ENCODE assay signal across 13 mouse cellular contexts in the genomic region with DNA sequence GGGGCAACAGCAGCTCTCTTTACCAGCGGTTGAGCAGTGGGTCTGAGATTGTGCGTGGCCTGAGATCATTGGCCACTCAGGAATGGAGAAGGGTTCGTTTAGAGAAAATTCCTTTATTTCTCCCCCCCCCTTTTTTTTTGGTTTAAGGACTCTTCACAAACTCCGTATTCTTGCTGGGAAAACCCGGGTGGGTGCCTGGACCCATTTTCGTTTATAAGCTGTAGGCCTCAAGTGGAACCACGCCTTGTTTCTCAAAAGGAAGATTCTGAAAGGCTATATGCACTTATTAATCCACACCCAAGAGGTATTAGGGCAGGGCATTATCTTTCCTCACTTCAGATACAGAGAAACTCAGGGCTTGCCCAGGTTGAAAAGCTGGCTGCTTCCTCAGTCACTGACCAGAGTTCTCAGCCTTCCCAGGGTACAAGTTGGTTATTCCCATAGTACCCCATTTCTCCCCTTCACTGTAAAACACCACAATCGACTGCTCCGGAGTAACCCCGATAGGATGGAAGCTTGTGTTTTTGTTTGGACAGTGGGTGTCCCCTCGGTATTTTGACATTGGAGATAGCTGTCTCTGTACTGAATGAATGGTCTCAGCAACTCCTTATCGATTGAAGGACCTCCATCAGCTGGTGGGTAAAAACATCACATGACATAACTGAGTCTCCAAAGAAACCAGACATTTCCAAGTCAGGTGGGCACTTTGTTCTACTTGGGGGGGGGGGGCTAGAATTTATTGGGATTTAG. TPM values are rescaled to one million over a fixed set of nuclear protein-coding genes. Genes with fewer than 3 reads are reported as not detected.
DNase-seq lines count a peak whose midpoint lies in the region; ATAC-seq lines count a peak whose summit lies in the region.
"Had no signal": no experiment of that assay in that cellular context is flagged by ENCODE, and none has a peak within 500 bp of the region (broad histone marks: within the 10 kb centered on the region; RNA-seq: fewer than 3 reads in every experiment).

No protein-coding gene starts in this region.

- peaks cover 100% of the 10 kb centered on the region for H3K27me3 ChIP-seq in forebrain, embryonic 13.5 days
- H3K27me3 ChIP-seq in forebrain, embryonic 16.5 days (replicated peaks; ENCODE audit: control insufficient read depth, insufficient read depth, low read length), result peaks cover 81% of the 10 kb centered on the region
- peaks cover 100% of the 10 kb centered on the region for H3K27me3 ChIP-seq in hindbrain, embryonic 12.5 days
- H3K27me3 ChIP-seq in hindbrain, embryonic 13.5 days, result peaks cover 98% of the 10 kb centered on the region
- H3K27me3 ChIP-seq in stomach, embryonic 15.5 days (replicated peaks), result peaks cover 91% of the 10 kb centered on the region

- H3K4me3 ChIP-seq in forebrain, embryonic 13.5 days, result 0 out of 2 replicates have a peak overlapping the region, but pooled peaks have one; percentile 6
- no peak overlapping the region for H3K4me3 ChIP-seq in forebrain, embryonic 16.5 days (replicated peaks; ENCODE audit: low read length)
- H3K4me3 ChIP-seq in hindbrain, embryonic 12.5 days, result 0 out of 2 replicates have a peak overlapping the region, but pooled peaks have one; percentile 1
- no peak overlapping the region for H3K4me3 ChIP-seq in hindbrain, embryonic 13.5 days
- H3K4me3 ChIP-seq in stomach, embryonic 15.5 days (replicated peaks), result peak overlapping the region; percentile 41
- H3K4me3 ChIP-seq: hindbrain, embryonic 15.5 days; layer of hippocampus, adult 2 months had no signal

- no peaks in the 10 kb centered on the region for H3K36me3 ChIP-seq in forebrain, embryonic 13.5 days (ENCODE audit: poor library complexity, severe bottlenecking)
- H3K36me3 ChIP-seq in forebrain, embryonic 16.5 days (ENCODE audit: control insufficient read depth, insufficient read depth), result no peaks in the 10 kb centered on the region
- no peaks in the 10 kb centered on the region for H3K36me3 ChIP-seq in hindbrain, embryonic 12.5 days
- H3K36me3 ChIP-seq in hindbrain, embryonic 13.5 days, result no peaks in the 10 kb centered on the region
- H3K36me3 ChIP-seq in stomach, embryonic 15.5 days, result no peaks in the 10 kb centered on the region
- H3K36me3 ChIP-seq: hindbrain, embryonic 15.5 days had no signal

- H3K27ac ChIP-seq in forebrain, embryonic 13.5 days, result no peak overlapping the region
- H3K27ac ChIP-seq in forebrain, embryonic 16.5 days (ENCODE audit: low read length), result no peak overlapping the region
- H3K27ac ChIP-seq in hindbrain, embryonic 12.5 days, result no peak overlapping the region
- H3K27ac ChIP-seq in hindbrain, embryonic 13.5 days, result no peak overlapping the region
- no peak overlapping the region for H3K27ac ChIP-seq in stomach, embryonic 15.5 days
- H3K27ac ChIP-seq: hindbrain, embryonic 15.5 days; layer of hippocampus, adult 2 months had no signal

- no peak overlapping the region for H3K9ac ChIP-seq in forebrain, embryonic 13.5 days
- H3K9ac ChIP-seq in forebrain, embryonic 16.5 days (replicated peaks; ENCODE audit: low read depth, low read length), result no peak overlapping the region
- H3K9ac ChIP-seq in hindbrain, embryonic 12.5 days, result no peak overlapping the region
- H3K9ac ChIP-seq in hindbrain, embryonic 13.5 days, result no peak overlapping the region
- H3K9ac ChIP-seq in stomach, embryonic 15.5 days, result no peak overlapping the region
- H3K9ac ChIP-seq: hindbrain, embryonic 15.5 days had no signal

- peak overlapping the region; percentile 33; the same call in 1 of the 2 replicates for H3K4me2 ChIP-seq in forebrain, embryonic 13.5 days
- no peak overlapping the region for H3K4me2 ChIP-seq in forebrain, embryonic 16.5 days (ENCODE audit: low read length)
- no peak overlapping the region for H3K4me2 ChIP-seq in hindbrain, embryonic 12.5 days (replicated peaks)
- H3K4me2 ChIP-seq in hindbrain, embryonic 13.5 days, result no peak overlapping the region
- peak overlapping the region; percentile 33; the same call in 1 of the 2 replicates for H3K4me2 ChIP-seq in stomach, embryonic 15.5 days
- H3K4me2 ChIP-seq: hindbrain, embryonic 15.5 days had no signal

- DNase-seq in retina, embryonic 14.5 days (ENCODE audit: low spot score), result peak; percentile 27
- DNase-seq in retina, postnatal 1 day, result no peak
- DNase-seq in MN1 (ENCODE audit: low spot score), result no peak
- DNase-seq: B cell, adult 2 months; left cerebral cortex, postnatal 4 days; thymus, postnatal 25 days had no signal

- no peak for ATAC-seq in forebrain, embryonic 13.5 days
- no peak for ATAC-seq in forebrain, embryonic 16.5 days
- no peak for ATAC-seq in hindbrain, embryonic 12.5 days (ENCODE audit: low FRiP score)
- ATAC-seq in hindbrain, embryonic 13.5 days (ENCODE audit: low FRiP score), result no peak
- ATAC-seq in stomach, embryonic 15.5 days (ENCODE audit: insufficient read depth, low FRiP score, low read depth), result no peak

- no peaks in the 10 kb centered on the region for H3K9me3 ChIP-seq in forebrain, embryonic 13.5 days (replicated peaks)
- no peaks in the 10 kb centered on the region for H3K9me3 ChIP-seq in forebrain, embryonic 16.5 days (ENCODE audit: control insufficient read depth, low read length)
- H3K9me3 ChIP-seq in hindbrain, embryonic 12.5 days (replicated peaks), result no peaks in the 10 kb centered on the region
- no peaks in the 10 kb centered on the region for H3K9me3 ChIP-seq in hindbrain, embryonic 13.5 days
- no peaks in the 10 kb centered on the region for H3K9me3 ChIP-seq in stomach, embryonic 15.5 days
- H3K9me3 ChIP-seq: hindbrain, embryonic 15.5 days had no signal

- H3K4me1 ChIP-seq in forebrain, embryonic 13.5 days, result peaks cover 21% of the 10 kb centered on the region
- H3K4me1 ChIP-seq in forebrain, embryonic 16.5 days (replicated peaks; ENCODE audit: control insufficient read depth, insufficient read depth, low read length), result peaks cover 20% of the 10 kb centered on the region
- peaks cover 16% of the 10 kb centered on the region; the same call in 1 of the 2 replicates for H3K4me1 ChIP-seq in hindbrain, embryonic 12.5 days
- peaks cover 20% of the 10 kb centered on the region for H3K4me1 ChIP-seq in hindbrain, embryonic 13.5 days (replicated peaks)
- H3K4me1 ChIP-seq in stomach, embryonic 15.5 days, result peaks cover 23% of the 10 kb centered on the region

- 6% methylated on average over 12 of the region's 12 CpGs for WGBS in forebrain, embryonic 13.5 days
- 5% methylated on average over 12 of the region's 12 CpGs for WGBS in forebrain, embryonic 16.5 days
- 5% methylated on average over 12 of the region's 12 CpGs for WGBS in hindbrain, embryonic 12.5 days
- 4% methylated on average over 12 of the region's 12 CpGs for WGBS in hindbrain, embryonic 13.5 days
- WGBS in stomach, embryonic 15.5 days, result 13% methylated on average over 12 of the region's 12 CpGs

RNA-seq across cellular contexts. Expression of a gene that starts 4.9 kb away (rescaled TPM):
- polyA plus RNA-seq in forebrain, embryonic 13.5 days (2015; fragmentation: Nextera tagmentation; extraction: Ambion mirVana), result not detected in 2 replicates
- polyA plus RNA-seq in forebrain, embryonic 16.5 days (2015; fragmentation: Nextera tagmentation; extraction: Ambion mirVana), result 0.14 and 0.16 TPM in 2 replicates
- polyA plus RNA-seq in hindbrain, embryonic 12.5 days (2016; fragmentation: Nextera tagmentation; extraction: Ambion mirVana), result 0.30 and 0.31 TPM in 2 replicates
- polyA plus RNA-seq in hindbrain, embryonic 13.5 days (2015; fragmentation: Nextera tagmentation; extraction: Ambion mirVana), result 0.61 and 0.82 TPM in 2 replicates
- polyA plus RNA-seq in stomach, embryonic 15.5 days (2015; fragmentation: Nextera tagmentation; extraction: Ambion mirVana), result 22.3 and 23.3 TPM in 2 replicates

RNA-seq across cellular contexts. Expression of a gene that starts 39.4 kb away (rescaled TPM):
- not detected in 2 replicates for polyA plus RNA-seq in forebrain, embryonic 13.5 days (2015; fragmentation: Nextera tagmentation; extraction: Ambion mirVana)
- polyA plus RNA-seq in forebrain, embryonic 16.5 days (2015; fragmentation: Nextera tagmentation; extraction: Ambion mirVana), result not detected in 2 replicates
- polyA plus RNA-seq in hindbrain, embryonic 12.5 days (2016; fragmentation: Nextera tagmentation; extraction: Ambion mirVana), result not detected in 2 replicates
- not detected in 2 replicates for polyA plus RNA-seq in hindbrain, embryonic 13.5 days (2015; fragmentation: Nextera tagmentation; extraction: Ambion mirVana)
- polyA plus RNA-seq in stomach, embryonic 15.5 days (2015; fragmentation: Nextera tagmentation; extraction: Ambion mirVana), result not detected in 2 replicates
- polyA plus RNA-seq: hindbrain, embryonic 15.5 days had no signal

Comparison
In these comparisons a context has a peak if more than half of its experiments do, and no peak if none do; other contexts are left out.
1. H3K4me2 ChIP-seq: peak in forebrain, embryonic 13.5 days (single experiment) and stomach, embryonic 15.5 days (single experiment); none in forebrain, embryonic 16.5 days (single experiment), hindbrain, embryonic 12.5 days (single experiment) and hindbrain, embryonic 13.5 days (single experiment).
2. H3K4me3 ChIP-seq: peak in forebrain, embryonic 13.5 days (single experiment), hindbrain, embryonic 12.5 days (single experiment) and stomach, embryonic 15.5 days (single experiment); none in forebrain, embryonic 16.5 days (single experiment) and hindbrain, embryonic 13.5 days (single experiment).
3. RNA of a gene that starts 4.9 kb away (polyA plus RNA-seq): 22.3 to 23.3 TPM in stomach, embryonic 15.5 days; 0.61 to 0.82 TPM in hindbrain, embryonic 13.5 days, 0.30 to 0.31 TPM in hindbrain, embryonic 12.5 days, 0.14 to 0.16 TPM in forebrain, embryonic 16.5 days and not detected in forebrain, embryonic 13.5 days; every median in the first group is over 10 times any median in the second.